Mouse (Mus musculus) forebrain, embryonic 14.5 days (tissue): ENCODE measurements around the gene C1rl. TPM values are rescaled to one million over a fixed set of nuclear protein-coding genes. Genes with fewer than 3 reads are reported as not detected.
"Not testable (repeated sequence)": the region's sequence is repeated elsewhere in the genome, so short reads cannot be mapped to it uniquely, and the experiment has no call there.

Experiments used
- ATAC-seq: fragments of 200-750 bp; cut with Nextera tagmentation; 2 replicates; pipeline ENCODE4 v1.8.0; 2017; ENCODE audit warnings: mild to moderate bottlenecking, moderate library complexity
- DNase-seq: peaks from one replicate; pipeline ENCODE4 v3.0.0-alpha.2; 2015; ENCODE audit warnings: low spot score
- H3K27ac ChIP-seq: fragments of 300-500 bp; sonication (generic); 2 replicates; pipeline ENCODE4 v1.5.1; 2014; ENCODE audit warnings: low read depth, mild to moderate bottlenecking, control low read depth, low read length, moderate library complexity
- H3K27me3 ChIP-seq: fragments of 300-500 bp; sonication (generic); replicated peaks from 2 replicates; pipeline ENCODE4 v1.6.1; 2014; ENCODE audit warnings: low read length, control low read depth, mixed read lengths; ENCODE audit not compliant: control insufficient read depth, insufficient read depth
- H3K36me3 ChIP-seq: fragments of 300-500 bp; sonication (generic); 2 replicates; pipeline ENCODE4 v1.6.1; 2014; ENCODE audit warnings: low read length, control low read depth; ENCODE audit not compliant: control insufficient read depth, insufficient read depth
- H3K4me1 ChIP-seq: fragments of 300-500 bp; sonication (generic); 2 replicates; pipeline ENCODE4 v1.6.1; 2014; ENCODE audit warnings: antibody characterized with exemption, low read length, control low read depth; ENCODE audit not compliant: control insufficient read depth, insufficient read depth
- H3K4me2 ChIP-seq: fragments of 300-500 bp; sonication (generic); 2 replicates; pipeline ENCODE4 v1.6.1; 2014; ENCODE audit warnings: mild to moderate bottlenecking, control low read depth, low read length
- H3K4me3 ChIP-seq: fragments of 300-500 bp; sonication (generic); 2 replicates; pipeline ENCODE4 v1.5.1; 2014; ENCODE audit warnings: low read depth, low read length, control low read depth
- H3K9ac ChIP-seq: fragments of 300-500 bp; sonication (generic); 2 replicates; pipeline ENCODE4 v1.6.1; 2014; ENCODE audit warnings: mild to moderate bottlenecking, low read length, control low read depth, moderate library complexity
- H3K9me3 ChIP-seq: fragments of 300-500 bp; sonication (generic); replicated peaks from 2 replicates; pipeline ENCODE4 v1.6.1; 2016; ENCODE audit warnings: low read length, control low read depth, mixed read lengths; ENCODE audit not compliant: control insufficient read depth
- WGBS: fragments of 180-500 bp; shearing (Covaris S2); extraction: QIAGEN DNeasy Blood & Tissue Kit; methylation state at CpG from one replicate; pipeline ENCODE4 v1.1.7; 2014; 5-methylcytosine and 5-hydroxymethylcytosine counted together
- polyA plus RNA-seq: library from polyadenylated mRNA; unstranded; fragments of >200 nt; fragmentation: Nextera tagmentation; extraction: Ambion mirVana; gene quantifications from 2 replicates; pipeline ENCODE4 v1.2.1, GENCODE M21; 2014

Gene C1rl
- polyA plus RNA-seq, 1 experiment from 2014 or later = 0.17 TPM

DNA sequence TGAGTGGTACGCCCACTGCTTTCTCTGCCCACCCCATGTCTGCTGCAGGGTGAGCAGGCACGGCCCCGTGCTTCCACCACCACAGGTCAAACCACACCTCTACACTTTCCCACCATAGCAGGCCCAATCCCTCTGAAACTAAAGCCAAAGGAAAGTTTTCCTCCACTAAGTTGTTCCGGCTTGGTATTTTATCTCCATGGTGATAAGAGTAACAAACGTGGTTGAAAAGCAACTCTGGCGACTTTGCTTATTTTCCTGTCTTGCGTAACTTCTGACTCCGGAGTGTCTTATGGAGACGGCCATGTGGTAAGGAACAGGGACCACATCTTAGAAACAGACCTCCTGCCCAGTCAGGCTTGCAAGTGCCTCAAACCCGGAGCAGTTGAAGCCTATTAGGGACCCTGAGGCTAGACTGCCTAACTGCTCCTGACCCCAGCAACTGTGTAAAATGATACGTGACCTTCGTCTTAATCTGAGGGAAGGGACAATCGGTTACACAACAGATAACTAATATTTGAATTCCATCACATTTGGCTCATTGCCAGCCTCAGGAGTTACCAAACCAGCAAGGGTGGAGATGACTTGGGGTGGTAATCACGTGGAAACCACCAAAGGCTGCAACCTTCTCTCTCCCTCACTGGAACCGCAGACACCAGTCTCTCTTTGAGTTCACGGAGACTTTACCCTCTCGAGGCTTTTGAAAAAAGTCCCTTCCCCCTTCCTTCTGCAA is 14.8 kb upstream of the C1rl start:
- Histone ChIP-seq H3K4me3 (no peak overlapping the region), H3K27me3 (no peaks in the 10 kb centered on the region), H3K27ac (no peak overlapping the region), H3K4me1 (no peaks in the 10 kb centered on the region), H3K36me3 (no peaks in the 10 kb centered on the region), H3K4me2 (no peak overlapping the region), H3K9ac (no peak overlapping the region), H3K9me3 (no peaks in the 10 kb centered on the region)
- no peak for ATAC-seq
- WGBS = 84% methylated on average over 17 of the region's 17 CpGs
- no peak for DNase-seq

DNA sequence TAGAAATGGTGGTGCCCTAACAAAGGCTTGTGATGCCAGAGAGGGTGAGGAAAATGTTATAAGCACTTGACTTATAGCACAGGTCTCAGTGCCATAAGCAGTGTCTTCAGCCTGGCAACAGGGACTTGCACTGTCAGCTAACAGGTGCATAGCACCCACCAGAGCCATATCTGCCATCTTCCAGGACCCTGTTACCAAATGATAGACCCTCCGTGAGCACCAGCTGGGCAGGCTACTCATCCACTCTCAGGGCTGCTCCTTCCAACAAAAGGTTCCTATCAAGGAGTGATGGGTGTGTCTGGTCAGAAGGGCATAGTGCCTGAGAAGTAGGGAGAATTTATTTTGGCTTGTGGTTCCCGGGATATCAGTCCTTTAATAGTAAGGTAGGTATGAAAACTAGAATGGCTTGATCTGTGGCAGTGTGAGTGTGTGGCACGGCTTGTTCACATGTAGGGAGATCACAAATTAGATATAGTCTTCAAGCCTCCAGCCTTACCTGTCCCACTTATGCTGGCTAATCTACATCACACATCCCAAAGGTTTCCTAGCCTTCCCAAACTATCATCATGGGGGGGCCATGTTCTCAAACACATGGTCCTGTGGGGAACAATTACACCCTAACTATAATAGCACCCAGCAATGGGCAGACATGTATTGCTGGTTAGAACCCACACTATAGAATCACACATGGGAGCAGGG is 13.9 kb upstream of the C1rl start:
- Histone ChIP-seq H3K36me3 (no peaks in the 10 kb centered on the region), H3K9ac (no peak overlapping the region), H3K27me3 (no peaks in the 10 kb centered on the region), H3K9me3 (no peaks in the 10 kb centered on the region), H3K4me2 (no peak overlapping the region), H3K4me3 (no peak overlapping the region), H3K4me1 (no peaks in the 10 kb centered on the region), H3K27ac (no peak overlapping the region)
- WGBS = 93% methylated on average over 3 of the region's 3 CpGs
- DNase-seq (no peak), ATAC-seq (no peak)

- H3K4me2 ChIP-seq = no peak overlapping the region
- ATAC-seq (no peak), DNase-seq (no peak)
- H3K27me3 ChIP-seq = no peaks in the 10 kb centered on the region
- H3K9ac ChIP-seq = no peak overlapping the region
- H3K9me3 ChIP-seq = no peaks in the 10 kb centered on the region
- no peaks in the 10 kb centered on the region for H3K4me1 ChIP-seq
- no peak overlapping the region for H3K4me3 ChIP-seq
- 89% methylated on average over 3 of the region's 3 CpGs for WGBS
- no peaks in the 10 kb centered on the region for H3K36me3 ChIP-seq
- H3K27ac ChIP-seq = no peak overlapping the region
Measured at GRCm38 (mm10) chr6:124479573-124479930, 13.4 kb upstream of the C1rl start.

GRCm38 (mm10) chr6:124480295-124480694 is 12.6 kb upstream of the C1rl start:
- ATAC-seq (no peak), DNase-seq (peak; percentile 73)
- WGBS = 60% methylated on average over 4 of the region's 4 CpGs
- Histone ChIP-seq H3K4me2 (no peak overlapping the region), H3K36me3 (no peaks in the 10 kb centered on the region), H3K4me1 (no peaks in the 10 kb centered on the region), H3K9me3 (no peaks in the 10 kb centered on the region), H3K4me3 (no peak overlapping the region), H3K27me3 (no peaks in the 10 kb centered on the region), H3K27ac (no peak overlapping the region), H3K9ac (no peak overlapping the region)

- 29% methylated on average over 6 of the region's 6 CpGs for WGBS
- Histone ChIP-seq H3K9ac (no peak overlapping the region), H3K4me2 (no peak overlapping the region), H3K36me3 (no peaks in the 10 kb centered on the region), H3K4me1 (no peaks in the 10 kb centered on the region), H3K27ac (no peak overlapping the region), H3K27me3 (no peaks in the 10 kb centered on the region), H3K9me3 (no peaks in the 10 kb centered on the region), H3K4me3 (no peak overlapping the region)
- ATAC-seq = peak; percentile 27; the same call in 1 of the 2 replicates
- DNase-seq = peak; percentile 61
Measured at GRCm38 (mm10) chr6:124481571-124481970, 11.3 kb upstream of the C1rl start.

GRCm38 (mm10) chr6:124483831-124484230 is 9.1 kb upstream of the C1rl start:
- H3K36me3 ChIP-seq, ATAC-seq, H3K4me2 ChIP-seq, H3K9ac ChIP-seq, H3K27me3 ChIP-seq, H3K27ac ChIP-seq, DNase-seq, H3K4me3 ChIP-seq, H3K4me1 ChIP-seq, H3K9me3 ChIP-seq: not testable (repeated sequence)
- WGBS = 87% methylated on average over 3 of the region's 3 CpGs

GRCm38 (mm10) chr6:124484851-124485250 is 8.1 kb upstream of the C1rl start:
- ATAC-seq = no peak
- WGBS = 88% methylated on average over 7 of the region's 7 CpGs
- H3K4me3 ChIP-seq = no peak overlapping the region
- H3K27ac ChIP-seq = no peak overlapping the region
- DNase-seq = no peak
- H3K4me1 ChIP-seq = no peaks in the 10 kb centered on the region
- H3K36me3 ChIP-seq = no peaks in the 10 kb centered on the region
- peak overlapping the region; percentile 34; the same call in 1 of the 2 replicates for H3K4me2 ChIP-seq
- no peak overlapping the region for H3K9ac ChIP-seq
- no peaks in the 10 kb centered on the region for H3K27me3 ChIP-seq
- no peaks in the 10 kb centered on the region for H3K9me3 ChIP-seq

- Histone ChIP-seq H3K36me3 (no peaks in the 10 kb centered on the region), H3K4me1 (no peaks in the 10 kb centered on the region), H3K27ac (no peak overlapping the region), H3K4me3 (peak overlapping the region; percentile 15; the same call in 1 of the 2 replicates), H3K9me3 (no peaks in the 10 kb centered on the region), H3K9ac (no peak overlapping the region), H3K27me3 (no peaks in the 10 kb centered on the region), H3K4me2 (peak overlapping the region; percentile 34)
- ATAC-seq = peak; percentile 91
- peak; percentile 73 for DNase-seq
- WGBS = 35% methylated on average over 21 of the region's 21 CpGs
Measured at GRCm38 (mm10) chr6:124485414-124486144, 7.3 kb upstream of the C1rl start.

DNA sequence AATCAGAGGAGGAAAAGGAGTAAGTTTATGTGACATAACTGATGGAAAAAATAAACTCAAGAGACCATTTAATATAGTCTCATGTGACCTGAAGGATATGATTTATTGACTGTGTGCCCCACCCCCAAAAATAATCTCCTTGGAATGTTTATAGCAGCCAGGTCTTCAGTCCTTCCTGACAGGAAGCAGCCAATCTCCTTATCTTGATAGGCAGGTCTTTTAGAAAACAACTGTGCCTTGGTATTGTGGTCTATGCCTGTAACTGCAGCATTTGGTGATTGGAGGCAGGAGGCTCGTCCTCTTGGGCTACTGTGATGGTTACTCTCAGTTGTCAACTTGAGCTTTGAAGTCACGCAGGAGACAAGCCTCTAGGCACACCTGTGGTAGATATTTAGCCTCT is 5.4 kb upstream of the C1rl start:
- Histone ChIP-seq H3K4me3 (no peak overlapping the region), H3K36me3 (no peaks in the 10 kb centered on the region), H3K27me3 (no peaks in the 10 kb centered on the region), H3K4me1 (no peaks in the 10 kb centered on the region), H3K9me3 (no peaks in the 10 kb centered on the region), H3K4me2 (no peak overlapping the region), H3K9ac (no peak overlapping the region), H3K27ac (no peak overlapping the region)
- DNase-seq = no peak
- ATAC-seq = no peak
- 53% methylated on average over 2 of the region's 2 CpGs for WGBS
